Mouse (Mus musculus) brain, embryonic 14.5 days (tissue): ENCODE results near the gene Rac2.

Experiments
- CTCF ChIP-seq: fragments of 200-500 bp; IDR thresholded peaks from 2 replicates; pipeline ENCODE4 v1.5.1; 2012; ENCODE audit warnings: inconsistent platforms, mild to moderate bottlenecking, moderate library complexity, borderline replicate concordance; ENCODE audit not compliant: insufficient read depth, insufficient read length; ENCODE audit errors: extremely low read depth
- POLR2A ChIP-seq: fragments of 200-500 bp; IDR thresholded peaks from 2 replicates; pipeline ENCODE4 v1.6.1; 2012; ENCODE audit warnings: mild to moderate bottlenecking, inconsistent platforms, borderline replicate concordance; ENCODE audit not compliant: poor library complexity, insufficient read depth, insufficient read length, severe bottlenecking; ENCODE audit errors: extremely low read depth

DNA sequence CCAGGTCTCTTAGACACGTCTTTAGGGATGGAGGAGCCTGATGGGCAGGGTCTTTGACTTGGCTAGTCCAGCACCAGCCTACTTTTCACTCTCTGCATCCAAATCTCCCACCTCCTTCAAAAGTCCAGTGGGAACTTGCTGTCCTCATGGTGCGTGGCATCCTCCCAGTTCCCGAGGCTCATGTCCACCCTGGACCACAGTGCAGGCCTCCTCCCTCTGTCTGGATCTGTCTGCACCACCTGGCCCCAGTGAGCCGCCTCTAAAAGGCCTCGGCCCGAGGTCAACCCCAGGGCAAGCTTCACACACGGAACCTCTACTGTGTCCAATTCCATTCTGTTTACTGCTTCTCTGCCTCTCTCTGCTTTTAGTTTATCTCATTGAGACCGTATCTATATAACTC is 51.3 kb downstream of the Rac2 start:
- TF ChIP-seq POLR2A, result no peak
- TF ChIP-seq CTCF, result no peak
